Mouse (Mus musculus) embryonic facial prominence, embryonic 15.5 days (tissue): ENCODE measurements around the gene Mpped1. TPM values are rescaled to one million over a fixed set of nuclear protein-coding genes. Genes with fewer than 3 reads are reported as not detected.

Experiments used
- ATAC-seq: fragments of 200-750 bp; cut with Nextera tagmentation; 2 replicates; pipeline ENCODE4 v1.8.0; 2017; ENCODE audit warnings: low read depth, moderate TSS enrichment; ENCODE audit not compliant: insufficient number of reproducible peaks, low FRiP score, low TSS enrichment
- H3K27ac ChIP-seq: fragments of 300-500 bp; sonication (generic); replicated peaks from 2 replicates; pipeline ENCODE4 v1.5.1; 2015; ENCODE audit warnings: mild to moderate bottlenecking, inconsistent platforms
- H3K27me3 ChIP-seq: fragments of 300-500 bp; sonication (generic); 2 replicates; pipeline ENCODE4 v1.6.1; 2015; ENCODE audit warnings: inconsistent platforms
- H3K36me3 ChIP-seq: fragments of 300-500 bp; sonication (generic); 2 replicates; pipeline ENCODE4 v1.6.1; 2015; ENCODE audit warnings: mild to moderate bottlenecking, inconsistent platforms
- H3K4me1 ChIP-seq: fragments of 300-500 bp; sonication (generic); 2 replicates; pipeline ENCODE4 v1.6.1; 2015; ENCODE audit warnings: inconsistent platforms
- H3K4me2 ChIP-seq: fragments of 300-500 bp; sonication (generic); replicated peaks from 2 replicates; pipeline ENCODE4 v1.6.1; 2015; ENCODE audit warnings: mild to moderate bottlenecking, inconsistent platforms
- H3K4me3 ChIP-seq: fragments of 300-500 bp; sonication (generic); replicated peaks from 2 replicates; pipeline ENCODE4 v1.5.1; 2015; ENCODE audit warnings: mild to moderate bottlenecking, inconsistent platforms
- H3K9ac ChIP-seq: fragments of 300-500 bp; sonication (generic); 2 replicates; pipeline ENCODE4 v1.6.1; 2015; ENCODE audit warnings: inconsistent platforms
- H3K9me3 ChIP-seq: fragments of 300-500 bp; sonication (generic); replicated peaks from 2 replicates; pipeline ENCODE4 v1.6.1; 2016; ENCODE audit warnings: inconsistent platforms
- WGBS: fragments of 180-500 bp; shearing (Covaris S2); methylation state at CpG from one replicate; pipeline ENCODE4 v1.1.7; 2015; 5-methylcytosine and 5-hydroxymethylcytosine counted together
- polyA plus RNA-seq: library from polyadenylated mRNA; unstranded; fragments of >200 nt; fragmentation: Nextera tagmentation; extraction: Ambion mirVana; gene quantifications from 2 replicates; pipeline ENCODE4 v1.2.1, GENCODE M21; 2015

Mpped1 gene
- 7.7 and 9.1 TPM in 2 replicates for polyA plus RNA-seq

DNA sequence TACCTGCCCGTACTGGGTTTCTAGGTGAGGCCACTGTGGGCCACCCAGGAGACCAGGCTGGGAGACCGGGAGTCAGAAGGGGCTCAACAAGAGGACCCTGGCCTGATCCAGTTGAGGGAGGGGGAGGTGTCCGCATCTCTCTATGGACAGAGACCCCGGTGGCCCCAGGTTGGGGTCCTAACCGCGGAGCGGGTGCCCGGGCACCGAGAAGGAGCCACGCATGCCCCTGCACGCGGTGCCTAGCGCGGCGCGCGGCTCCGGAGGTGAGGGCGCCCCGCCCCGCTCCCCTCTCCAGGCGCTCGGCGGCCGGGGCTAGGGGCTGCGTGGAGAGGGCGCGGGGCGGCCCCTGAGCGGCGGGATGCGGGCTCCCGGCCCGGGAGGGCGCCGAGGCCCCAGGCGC lies at the start of gene Mpped1:
Mpped1 (plus strand) TSS at position 81 of the 400 bp plus-strand sequence.
- H3K27ac ChIP-seq, result no peak within 1 kb of the TSS
- H3K9me3 ChIP-seq, result no peaks in the 10 kb centered on the region
- peak within 1 kb of the TSS; percentile 35 for H3K9ac ChIP-seq
- H3K4me1 ChIP-seq, result peaks cover 11% of the 10 kb centered on the region
- H3K4me2 ChIP-seq, result peak within 1 kb of the TSS; percentile 94
- H3K36me3 ChIP-seq, result no peaks in the 10 kb centered on the region
- 1% methylated on average over 35 of the region's 37 CpGs for WGBS
- ATAC-seq, result no peak
- peak within 1 kb of the TSS; percentile 60 for H3K4me3 ChIP-seq
- peaks cover 40% of the 10 kb centered on the region for H3K27me3 ChIP-seq

- no peaks in the 10 kb centered on the region for H3K9me3 ChIP-seq
- H3K4me1 ChIP-seq, result peaks cover 16% of the 10 kb centered on the region
- H3K27me3 ChIP-seq, result no peaks in the 10 kb centered on the region
- peak overlapping the region; percentile 19; the same call in 1 of the 2 replicates for H3K4me2 ChIP-seq
- WGBS, result 10% methylated on average over 21 of the region's 21 CpGs
- peak; percentile 29; the same call in 1 of the 2 replicates for ATAC-seq
- H3K4me3 ChIP-seq, result no peak overlapping the region
- H3K27ac ChIP-seq, result peak overlapping the region; percentile 48
- H3K9ac ChIP-seq, result no peak overlapping the region
- H3K36me3 ChIP-seq, result no peaks in the 10 kb centered on the region
Measured at GRCm38 (mm10) chr15:83740676-83741422, 38.4 kb upstream of the Mpped1 start.

DNA sequence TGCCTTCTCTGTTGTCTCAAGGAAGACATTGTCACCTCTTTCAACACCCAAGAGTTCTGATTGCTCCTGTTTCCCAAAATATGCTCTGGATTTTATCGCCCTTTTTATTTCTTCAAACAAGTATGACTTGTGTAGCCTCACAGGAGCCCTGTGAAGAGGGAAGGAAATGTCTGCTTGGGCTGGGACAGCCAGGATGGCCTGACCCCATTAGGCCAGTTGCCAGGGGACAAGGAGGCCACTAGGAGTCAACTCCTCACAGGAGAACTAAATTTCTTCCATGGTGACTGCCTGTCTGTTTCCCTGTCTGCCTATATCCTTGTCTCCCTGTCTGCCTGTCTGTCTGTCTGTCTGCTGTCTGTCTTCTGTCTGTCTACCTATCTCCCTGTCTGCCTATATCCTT lies 37.2 kb upstream of the Mpped1 start:
- Histone ChIP-seq H3K27ac (no peak overlapping the region), H3K4me3 (no peak overlapping the region), H3K4me2 (no peak overlapping the region), H3K4me1 (peaks cover 23% of the 10 kb centered on the region), H3K9me3 (no peaks in the 10 kb centered on the region), H3K9ac (no peak overlapping the region), H3K36me3 (no peaks in the 10 kb centered on the region), H3K27me3 (no peaks in the 10 kb centered on the region)
- WGBS, result 72% methylated on average over 1 of the region's 1 CpGs
- no peak for ATAC-seq

DNA sequence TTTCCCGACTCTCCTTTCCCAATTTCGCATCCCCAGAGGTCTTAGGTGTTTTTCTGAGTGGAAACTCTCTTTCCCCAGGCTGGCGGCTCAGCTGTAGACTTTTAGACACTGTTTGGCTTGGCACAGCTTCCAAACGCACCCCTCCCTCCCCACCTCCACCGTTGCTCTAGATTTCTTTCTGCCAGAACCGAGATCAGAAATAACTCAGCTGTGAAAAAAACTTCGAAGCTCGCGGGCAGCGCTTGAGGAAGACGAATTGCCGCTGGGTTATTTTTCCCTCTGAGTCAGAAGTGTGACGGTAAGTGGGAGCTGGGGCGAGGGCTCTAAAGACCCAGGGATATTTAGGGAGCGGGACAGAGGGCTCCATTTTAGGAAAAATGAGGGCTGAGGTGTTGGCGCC lies 33.0 kb upstream of the Mpped1 start:
- Histone ChIP-seq H3K9me3 (no peaks in the 10 kb centered on the region), H3K4me1 (peaks cover 13% of the 10 kb centered on the region), H3K4me2 (no peak overlapping the region), H3K27me3 (no peaks in the 10 kb centered on the region), H3K36me3 (no peaks in the 10 kb centered on the region), H3K27ac (0 out of 2 replicates have a peak overlapping the region, but pooled peaks have one; percentile 17), H3K4me3 (no peak overlapping the region), H3K9ac (no peak overlapping the region)
- WGBS, result 51% methylated on average over 16 of the region's 16 CpGs
- no peak; the same call in 1 of the 2 replicates for ATAC-seq

GRCm38 (mm10) chr15:83748986-83749385 lies 30.3 kb upstream of the Mpped1 start:
- H3K4me2 ChIP-seq, result no peak overlapping the region
- H3K9ac ChIP-seq, result no peak overlapping the region
- H3K27me3 ChIP-seq, result no peaks in the 10 kb centered on the region
- H3K9me3 ChIP-seq, result no peaks in the 10 kb centered on the region
- H3K4me1 ChIP-seq, result peaks cover 7% of the 10 kb centered on the region; the same call in 1 of the 2 replicates
- H3K27ac ChIP-seq, result no peak overlapping the region
- no peak for ATAC-seq
- H3K4me3 ChIP-seq, result no peak overlapping the region
- no peaks in the 10 kb centered on the region for H3K36me3 ChIP-seq
- WGBS, result 73% methylated on average over 6 of the region's 6 CpGs

- no peaks in the 10 kb centered on the region for H3K9me3 ChIP-seq
- peaks cover 7% of the 10 kb centered on the region; the same call in 1 of the 2 replicates for H3K4me1 ChIP-seq
- H3K9ac ChIP-seq, result no peak overlapping the region
- H3K36me3 ChIP-seq, result no peaks in the 10 kb centered on the region
- 62% methylated on average over 9 of the region's 9 CpGs for WGBS
- no peak overlapping the region for H3K27ac ChIP-seq
- H3K4me3 ChIP-seq, result no peak overlapping the region
- no peak for ATAC-seq
- H3K4me2 ChIP-seq, result no peak overlapping the region
- H3K27me3 ChIP-seq, result no peaks in the 10 kb centered on the region
Measured at GRCm38 (mm10) chr15:83749436-83749835, 29.8 kb upstream of the Mpped1 start.

GRCm38 (mm10) chr15:83756742-83757141 lies 22.5 kb upstream of the Mpped1 start:
- Histone ChIP-seq H3K4me1 (no peaks in the 10 kb centered on the region), H3K9me3 (no peaks in the 10 kb centered on the region), H3K36me3 (no peaks in the 10 kb centered on the region), H3K27ac (no peak overlapping the region), H3K4me2 (no peak overlapping the region), H3K4me3 (no peak overlapping the region), H3K27me3 (no peaks in the 10 kb centered on the region), H3K9ac (no peak overlapping the region)
- 19% methylated on average over 9 of the region's 9 CpGs for WGBS
- ATAC-seq, result no peak

- 12% methylated on average over 4 of the region's 4 CpGs for WGBS
- H3K9me3 ChIP-seq, result no peaks in the 10 kb centered on the region
Measured at GRCm38 (mm10) chr15:83758958-83759357, 20.3 kb upstream of the Mpped1 start.

DNA sequence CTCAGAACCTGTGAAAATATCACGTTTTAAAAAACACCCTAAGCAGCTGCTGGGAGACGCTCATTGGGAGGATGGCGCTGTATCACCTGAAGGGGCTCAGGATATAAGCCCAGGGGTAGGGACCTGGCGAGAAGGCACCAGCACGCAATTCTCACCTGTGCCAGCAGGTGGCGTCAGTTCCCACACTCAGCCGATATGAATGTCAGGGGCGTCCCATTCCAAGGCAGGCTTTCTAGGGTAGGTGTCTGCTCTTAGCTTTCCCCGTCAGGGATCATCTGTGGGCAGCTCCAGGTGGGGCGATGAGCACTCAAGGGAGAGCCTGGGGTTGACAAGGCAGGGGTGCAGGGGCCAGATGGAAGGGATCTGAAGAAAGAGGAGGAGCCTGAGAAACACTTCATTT lies 18.6 kb upstream of the Mpped1 start:
- Histone ChIP-seq H3K9me3 (no peaks in the 10 kb centered on the region), H3K36me3 (no peaks in the 10 kb centered on the region), H3K4me1 (no peaks in the 10 kb centered on the region), H3K27me3 (no peaks in the 10 kb centered on the region), H3K4me3 (no peak overlapping the region), H3K4me2 (no peak overlapping the region), H3K9ac (no peak overlapping the region), H3K27ac (no peak overlapping the region)
- no peak for ATAC-seq
- WGBS, result 2% methylated on average over 10 of the region's 10 CpGs

More at GRCm38 (mm10) chr15:83758958-83759357, 20.3 kb upstream of the Mpped1 start:
- Histone ChIP-seq H3K4me2 (no peak overlapping the region), H3K36me3 (no peaks in the 10 kb centered on the region), H3K9ac (no peak overlapping the region), H3K4me3 (no peak overlapping the region), H3K27ac (no peak overlapping the region), H3K4me1 (no peaks in the 10 kb centered on the region), H3K27me3 (no peaks in the 10 kb centered on the region)
- ATAC-seq, result no peak

- ATAC-seq, result no peak
- Histone ChIP-seq H3K4me3 (no peak overlapping the region), H3K9ac (no peak overlapping the region), H3K36me3 (no peaks in the 10 kb centered on the region), H3K4me1 (no peaks in the 10 kb centered on the region), H3K9me3 (no peaks in the 10 kb centered on the region), H3K27ac (no peak overlapping the region), H3K27me3 (no peaks in the 10 kb centered on the region), H3K4me2 (no peak overlapping the region)
- 84% methylated on average over 13 of the region's 13 CpGs for WGBS
Measured at GRCm38 (mm10) chr15:83761512-83761911, 17.8 kb upstream of the Mpped1 start.

DNA sequence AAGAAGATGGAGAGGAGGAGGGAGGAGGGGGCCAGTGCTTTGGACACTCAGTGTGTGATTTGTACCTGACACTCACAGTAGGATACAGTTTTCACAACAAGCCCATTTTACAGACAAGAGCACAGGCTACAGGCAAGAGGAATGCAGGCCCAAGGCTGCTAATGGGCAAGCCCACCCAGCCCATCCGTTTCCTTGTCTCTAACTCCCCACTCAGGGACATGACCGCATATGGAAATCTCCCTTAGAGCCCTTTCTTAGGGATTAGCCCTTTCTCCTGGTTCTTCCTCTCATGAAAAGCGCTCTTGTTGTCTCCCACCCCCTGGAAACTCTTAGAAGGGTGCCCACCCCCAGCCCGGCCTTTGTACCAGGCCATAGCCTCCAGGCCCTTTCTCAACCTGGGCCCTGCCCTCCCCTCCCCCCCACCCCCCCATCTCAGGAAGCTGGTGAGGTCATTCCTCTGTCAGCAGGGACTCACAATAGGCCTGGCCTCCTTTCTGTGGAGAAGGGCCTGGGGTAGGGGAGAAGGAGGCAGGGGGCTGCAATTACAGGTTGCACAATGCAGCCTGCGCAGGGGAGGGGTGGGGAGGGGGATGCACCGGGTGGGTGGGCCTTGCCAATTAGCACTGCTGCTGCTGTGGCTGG lies 13.8 kb upstream of the Mpped1 start:
- H3K27me3 ChIP-seq, result 0 out of 2 replicates have a peak, but pooled peaks cover 4% of the 10 kb centered on the region
- H3K9ac ChIP-seq, result no peak overlapping the region
- WGBS, result 19% methylated on average over 6 of the region's 6 CpGs
- H3K4me1 ChIP-seq, result no peaks in the 10 kb centered on the region
- no peaks in the 10 kb centered on the region for H3K36me3 ChIP-seq
- no peak for ATAC-seq
- no peak overlapping the region for H3K27ac ChIP-seq
- H3K4me3 ChIP-seq, result no peak overlapping the region
- no peak overlapping the region for H3K4me2 ChIP-seq
- no peaks in the 10 kb centered on the region for H3K9me3 ChIP-seq
